Comparison of ENCODE assay signal across 8 mouse cellular contexts in the genomic region with DNA sequence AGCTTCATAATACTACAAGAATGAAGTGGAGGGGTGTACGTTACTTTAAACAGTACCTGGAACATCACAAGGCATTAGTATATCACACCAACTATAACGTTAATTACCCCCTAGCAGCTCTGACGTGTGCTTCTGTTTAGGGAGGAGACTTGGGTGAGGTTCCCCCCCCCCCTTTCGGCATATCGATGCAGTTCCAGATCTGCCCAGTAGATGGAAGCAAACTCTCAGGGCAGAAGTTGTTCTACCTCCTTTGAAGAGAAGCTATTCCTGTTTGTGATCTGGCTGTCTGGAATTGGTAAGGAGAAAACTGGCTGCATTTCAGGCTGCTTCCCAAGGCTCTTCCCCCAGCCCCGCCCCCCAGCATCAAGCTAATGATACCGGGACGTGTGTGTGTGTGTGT. TPM values are rescaled to one million over a fixed set of nuclear protein-coding genes. Genes with fewer than 3 reads are reported as not detected.
DNase-seq lines count a peak whose midpoint lies in the region; ATAC-seq and TF ChIP-seq lines count a peak whose summit lies in the region.

No protein-coding gene starts in this region.

- WGBS in forebrain, embryonic 11.5 days: 2% methylated on average over 8 of the region's 8 CpGs
- WGBS in hindbrain, embryonic 13.5 days: 6% methylated on average over 8 of the region's 8 CpGs
- whole genome bisulfite sequencing in limb, embryonic 15.5 days: 2% methylated on average over 8 of the region's 8 CpGs

- ATAC-seq in forebrain, embryonic 11.5 days (replicated peaks; ENCODE audit: low FRiP score): peak; percentile 59
- ATAC-seq in hindbrain, embryonic 13.5 days (ENCODE audit: low FRiP score): peak; percentile 52; the same call in 1 of the 2 replicates
- peak; percentile 27; the same call in 1 of the 2 replicates for ATAC-seq in limb, embryonic 15.5 days (ENCODE audit: insufficient number of reproducible peaks, low FRiP score, low TSS enrichment, low read depth)
- ATAC-seq in monocyte, adult 5-6 weeks (replicated peaks; ENCODE audit: insufficient number of reproducible peaks, low FRiP score, low TSS enrichment, poor library complexity, severe bottlenecking): peak; percentile 71

- H3K36me3 ChIP-seq in testis, adult 2 months (ENCODE audit: control insufficient read depth, insufficient read depth, low read length): no peaks in the 10 kb centered on the region
- no peaks in the 10 kb centered on the region for H3K36me3 ChIP-seq in forebrain, embryonic 11.5 days (ENCODE audit: control insufficient read depth, insufficient read depth, low read length)
- no peaks in the 10 kb centered on the region for H3K36me3 ChIP-seq in hindbrain, embryonic 13.5 days
- H3K36me3 ChIP-seq in limb, embryonic 15.5 days: no peaks in the 10 kb centered on the region

- H3K9ac ChIP-seq in forebrain, embryonic 11.5 days (ENCODE audit: low read length): no peak overlapping the region
- no peak overlapping the region for H3K9ac ChIP-seq in hindbrain, embryonic 13.5 days
- no peak overlapping the region for H3K9ac ChIP-seq in limb, embryonic 15.5 days

- TF ChIP-seq POLR2A in testis, adult 2 months (IDR thresholded peaks at IDR 0.05; ENCODE audit: control insufficient read depth, low read depth, low read length): no peak

- H3K4me3 ChIP-seq in testis, adult 2 months (ENCODE audit: control insufficient read depth, low read depth, low read length): no peak overlapping the region
- H3K4me3 ChIP-seq in forebrain, embryonic 11.5 days (ENCODE audit: low read depth, low read length): no peak overlapping the region
- no peak overlapping the region for H3K4me3 ChIP-seq in hindbrain, embryonic 13.5 days
- no peak overlapping the region for H3K4me3 ChIP-seq in limb, embryonic 15.5 days

- no peak for DNase-seq in testis, postnatal 14 days (ENCODE audit: low spot score)
- peak; percentile 72 for DNase-seq in adrenal gland, postnatal 14 days
- peak; percentile 88 for DNase-seq in forebrain, embryonic 11.5 days (ENCODE audit: low spot score)
- DNase-seq in thymus, postnatal 25 days: peak; percentile 43

- no peak overlapping the region for H3K27ac ChIP-seq in testis, adult 2 months (ENCODE audit: control insufficient read depth, insufficient read depth, low read depth, low read length)
- H3K27ac ChIP-seq in forebrain, embryonic 11.5 days (ENCODE audit: low read depth, low read length): no peak overlapping the region
- no peak overlapping the region for H3K27ac ChIP-seq in hindbrain, embryonic 13.5 days
- H3K27ac ChIP-seq in limb, embryonic 15.5 days: no peak overlapping the region

- TF ChIP-seq CTCF in testis, adult 2 months (IDR thresholded peaks at IDR 0.05; ENCODE audit: control insufficient read depth, insufficient read depth, insufficient replicate concordance, low read depth, low read length): peak; percentile 63; the same call in 1 of the 2 replicates

- no peaks in the 10 kb centered on the region for H3K9me3 ChIP-seq in forebrain, embryonic 11.5 days (ENCODE audit: control insufficient read depth, low read length)
- no peaks in the 10 kb centered on the region for H3K9me3 ChIP-seq in hindbrain, embryonic 13.5 days
- no peaks in the 10 kb centered on the region for H3K9me3 ChIP-seq in limb, embryonic 15.5 days

- H3K4me1 ChIP-seq in testis, adult 2 months (ENCODE audit: control insufficient read depth, insufficient read depth, low read length): no peaks in the 10 kb centered on the region
- peaks cover 5% of the 10 kb centered on the region; the same call in 1 of the 2 replicates for H3K4me1 ChIP-seq in forebrain, embryonic 11.5 days (replicated peaks; ENCODE audit: control insufficient read depth, insufficient read depth, low read length)
- H3K4me1 ChIP-seq in hindbrain, embryonic 13.5 days (replicated peaks): peaks cover 19% of the 10 kb centered on the region
- no peaks in the 10 kb centered on the region for H3K4me1 ChIP-seq in limb, embryonic 15.5 days

- H3K27me3 ChIP-seq in testis, adult 2 months (ENCODE audit: control insufficient read depth, insufficient read depth, low read length): no peaks in the 10 kb centered on the region
- no peaks in the 10 kb centered on the region for H3K27me3 ChIP-seq in forebrain, embryonic 11.5 days (ENCODE audit: control insufficient read depth, insufficient read depth, low read length)
- H3K27me3 ChIP-seq in hindbrain, embryonic 13.5 days: no peaks in the 10 kb centered on the region
- no peaks in the 10 kb centered on the region for H3K27me3 ChIP-seq in limb, embryonic 15.5 days

- H3K4me2 ChIP-seq in forebrain, embryonic 11.5 days (ENCODE audit: low read depth, low read length, severe bottlenecking): no peak overlapping the region
- H3K4me2 ChIP-seq in hindbrain, embryonic 13.5 days: no peak overlapping the region
- H3K4me2 ChIP-seq in limb, embryonic 15.5 days: no peak overlapping the region

RNA-seq across cellular contexts. Expression of a gene that starts 5.0 kb away (rescaled TPM):
- polyA plus RNA-seq in testis, adult 2 months (2012; rRNA removed): not detected in 2 replicates
- total RNA-seq in adrenal gland, postnatal 14 days (2021): not detected in 2 replicates
- not detected in 2 replicates for polyA plus RNA-seq in forebrain, embryonic 11.5 days (2014; fragmentation: Nextera tagmentation; extraction: Ambion mirVana)
- not detected in 2 replicates for polyA plus RNA-seq in hindbrain, embryonic 13.5 days (2015; fragmentation: Nextera tagmentation; extraction: Ambion mirVana)
- not detected in 2 replicates for polyA plus RNA-seq in limb, embryonic 15.5 days (2015; fragmentation: Nextera tagmentation; extraction: Ambion mirVana)
- not detected in 3 replicates for total RNA-seq in monocyte, adult 5-6 weeks (2017)

RNA-seq across cellular contexts. Expression of a gene that starts 14.8 kb away (rescaled TPM):
- polyA plus RNA-seq in testis, adult 2 months (2012; rRNA removed): 0.11 and 0.22 TPM in 2 replicates
- total RNA-seq in adrenal gland, postnatal 14 days (2021): not detected in 2 replicates
- 0.13 TPM in 2 replicates for polyA plus RNA-seq in forebrain, embryonic 11.5 days (2014; fragmentation: Nextera tagmentation; extraction: Ambion mirVana)
- polyA plus RNA-seq in hindbrain, embryonic 13.5 days (2015; fragmentation: Nextera tagmentation; extraction: Ambion mirVana): not detected in 2 replicates
- polyA plus RNA-seq in limb, embryonic 15.5 days (2015; fragmentation: Nextera tagmentation; extraction: Ambion mirVana): not detected in 2 replicates
- total RNA-seq in monocyte, adult 5-6 weeks (2017): not detected in 3 replicates

RNA-seq across cellular contexts. Expression of a gene that starts 36.6 kb away (rescaled TPM):
- not detected in 2 replicates for polyA plus RNA-seq in testis, adult 2 months (2012; rRNA removed)
- not detected in 2 replicates for total RNA-seq in adrenal gland, postnatal 14 days (2021)
- not detected in 2 replicates for polyA plus RNA-seq in forebrain, embryonic 11.5 days (2014; fragmentation: Nextera tagmentation; extraction: Ambion mirVana)
- polyA plus RNA-seq in hindbrain, embryonic 13.5 days (2015; fragmentation: Nextera tagmentation; extraction: Ambion mirVana): not detected in 2 replicates
- not detected in 2 replicates for polyA plus RNA-seq in limb, embryonic 15.5 days (2015; fragmentation: Nextera tagmentation; extraction: Ambion mirVana)
- 0.48 TPM in 1 of 3 replicates, not detected in the others for total RNA-seq in monocyte, adult 5-6 weeks (2017)

RNA-seq across cellular contexts. Expression of a gene that starts 37.6 kb away (rescaled TPM):
- 11.4 and 12.3 TPM in 2 replicates for polyA plus RNA-seq in testis, adult 2 months (2012; rRNA removed)
- 24.2 and 32.7 TPM in 2 replicates for total RNA-seq in adrenal gland, postnatal 14 days (2021)
- polyA plus RNA-seq in forebrain, embryonic 11.5 days (2014; fragmentation: Nextera tagmentation; extraction: Ambion mirVana): 19.7 and 21.8 TPM in 2 replicates
- polyA plus RNA-seq in hindbrain, embryonic 13.5 days (2015; fragmentation: Nextera tagmentation; extraction: Ambion mirVana): 55.6 and 57.0 TPM in 2 replicates
- 8.1 and 8.7 TPM in 2 replicates for polyA plus RNA-seq in limb, embryonic 15.5 days (2015; fragmentation: Nextera tagmentation; extraction: Ambion mirVana)
- 20.1 to 24.2 TPM (median 24.1 TPM) in 3 replicates for total RNA-seq in monocyte, adult 5-6 weeks (2017)
